Mouse (Mus musculus): Measurements from ENCODE around the gene Spon1. TPM values are rescaled to one million over a fixed set of nuclear protein-coding genes. Genes with fewer than 3 reads are reported as not detected.

Gene Spon1
- polyA plus RNA-seq, 1 experiment from 2014 or later: 79.1 TPM

DNA sequence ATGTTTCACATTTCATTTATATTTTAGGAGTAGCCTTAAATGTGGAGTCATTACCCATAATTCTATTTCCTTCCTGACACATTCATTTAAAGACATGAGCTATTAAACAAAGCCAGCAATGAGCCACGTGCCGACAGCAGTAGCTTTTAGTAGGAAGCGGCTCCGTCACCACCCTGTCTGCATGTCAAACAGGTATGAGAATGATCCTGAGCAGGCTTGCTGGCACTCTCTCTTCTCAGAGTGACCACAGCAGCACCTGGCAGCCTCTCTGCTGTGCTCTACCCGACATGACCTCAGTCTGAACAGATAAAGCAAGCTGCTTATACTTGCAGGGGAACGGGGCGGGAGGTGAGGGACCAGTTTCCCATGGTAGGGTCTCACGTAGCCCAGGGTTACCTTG is 297.7 kb downstream of the Spon1 start:
- Histone ChIP-seq H3K27me3 (ENCODE audit: control insufficient read depth, insufficient read depth, low read length) (no peaks in the 10 kb centered on the region), H3K4me2 (ENCODE audit: low read depth) (no peak overlapping the region), H3K27ac (ENCODE audit: low read depth, low read length) (no peak overlapping the region), H3K36me3 (ENCODE audit: control insufficient read depth, insufficient read depth, low read length) (no peaks in the 10 kb centered on the region), H3K4me3 (ENCODE audit: low read depth, low read length) (no peak overlapping the region), H3K4me1 (ENCODE audit: control insufficient read depth, insufficient read depth, low read length) (0 out of 2 replicates have a peak, but pooled peaks cover 4% of the 10 kb centered on the region), H3K9ac (ENCODE audit: low read length) (no peak overlapping the region; the same call in 1 of the 2 replicates), H3K9me3 (ENCODE audit: control insufficient read depth, low read length) (no peaks in the 10 kb centered on the region)
- 77% methylated on average over 8 of the region's 8 CpGs for WGBS
- DNase-seq (ENCODE audit: low spot score) (no peak), ATAC-seq (ENCODE audit: insufficient read depth, low FRiP score, low TSS enrichment) (no peak)

DNA sequence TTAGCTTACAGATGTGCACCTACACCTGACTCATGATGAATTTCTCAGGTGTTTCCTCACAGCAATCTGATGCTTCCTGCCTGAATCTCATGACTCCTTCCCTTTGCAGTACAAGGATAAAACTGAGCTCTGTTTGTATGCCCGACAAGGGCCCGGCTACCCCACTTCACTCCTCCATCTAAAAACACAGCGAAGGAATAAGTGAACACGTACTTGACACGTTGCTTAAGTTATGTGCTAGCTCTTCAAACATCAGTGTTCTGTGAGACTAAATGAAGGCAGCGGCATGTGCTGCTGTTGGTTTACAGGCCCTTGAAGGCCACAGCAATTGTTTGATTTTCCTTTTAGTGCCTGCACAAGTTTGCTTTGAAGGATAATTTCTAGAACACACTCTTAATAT is 298.2 kb downstream of the Spon1 start:
- no peaks in the 10 kb centered on the region for H3K27me3 ChIP-seq (ENCODE audit: control insufficient read depth, insufficient read depth, low read length)
- 93% methylated on average over 6 of the region's 6 CpGs for WGBS
- no peak for DNase-seq (ENCODE audit: low spot score)
- H3K36me3 ChIP-seq (ENCODE audit: control insufficient read depth, insufficient read depth, low read length): no peaks in the 10 kb centered on the region
- H3K9me3 ChIP-seq (ENCODE audit: control insufficient read depth, low read length): no peaks in the 10 kb centered on the region
- no peak overlapping the region; the same call in 1 of the 2 replicates for H3K9ac ChIP-seq (ENCODE audit: low read length)
- no peak overlapping the region for H3K4me3 ChIP-seq (ENCODE audit: low read depth, low read length)
- ATAC-seq (ENCODE audit: insufficient read depth, low FRiP score, low TSS enrichment): no peak
- H3K27ac ChIP-seq (ENCODE audit: low read depth, low read length): no peak overlapping the region
- H3K4me1 ChIP-seq (ENCODE audit: control insufficient read depth, insufficient read depth, low read length): 0 out of 2 replicates have a peak, but pooled peaks cover 4% of the 10 kb centered on the region
- H3K4me2 ChIP-seq (ENCODE audit: low read depth): no peak overlapping the region

DNA sequence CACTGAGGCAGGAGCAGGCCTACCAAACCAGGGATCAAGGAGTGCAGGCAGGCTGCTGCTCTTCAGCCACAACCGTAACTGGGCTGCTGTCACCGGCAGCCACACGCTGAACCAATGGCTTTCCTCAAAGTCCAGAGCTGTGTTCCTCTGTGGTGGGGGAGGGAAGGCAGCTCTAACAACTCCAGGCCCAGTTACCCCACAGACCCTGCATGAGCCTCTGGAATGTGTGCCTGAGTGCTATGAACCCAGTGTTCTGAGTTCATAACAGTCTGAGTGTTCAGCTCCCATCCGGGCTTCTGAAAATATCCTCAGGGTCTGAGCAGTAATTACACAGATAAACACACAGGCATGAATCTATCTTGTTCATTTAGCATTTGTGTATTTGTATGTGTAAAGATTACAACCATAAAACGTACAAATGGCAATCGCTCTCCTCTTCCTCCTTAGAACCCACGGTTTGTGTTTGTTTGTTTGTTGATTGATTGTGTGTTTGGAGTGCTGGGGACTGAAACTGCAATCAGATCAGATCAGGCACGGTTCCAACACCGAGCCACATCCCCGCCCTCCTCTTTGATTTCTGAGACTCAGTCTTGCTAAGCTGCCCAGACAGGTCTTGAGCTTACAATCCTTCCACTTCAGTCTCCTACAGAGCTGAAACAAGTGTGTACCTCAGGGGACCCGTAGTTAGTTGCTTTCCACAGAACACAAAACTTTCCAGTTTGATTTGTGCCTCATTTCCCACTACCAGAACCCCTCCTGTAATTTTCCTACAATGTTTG is 299.8 kb downstream of the Spon1 start:
- ATAC-seq (ENCODE audit: insufficient read depth, low FRiP score, low TSS enrichment) (no peak), DNase-seq (ENCODE audit: low spot score) (no peak)
- H3K9me3 ChIP-seq (ENCODE audit: control insufficient read depth, low read length): no peaks in the 10 kb centered on the region
- 0 out of 2 replicates have a peak, but pooled peaks cover 4% of the 10 kb centered on the region for H3K4me1 ChIP-seq (ENCODE audit: control insufficient read depth, insufficient read depth, low read length)
- no peaks in the 10 kb centered on the region for H3K27me3 ChIP-seq (ENCODE audit: control insufficient read depth, insufficient read depth, low read length)
- no peak overlapping the region for H3K4me2 ChIP-seq (ENCODE audit: low read depth)
- H3K4me3 ChIP-seq (ENCODE audit: low read depth, low read length): no peak overlapping the region
- no peak overlapping the region for H3K27ac ChIP-seq (ENCODE audit: low read depth, low read length)
- no peak overlapping the region for H3K9ac ChIP-seq (ENCODE audit: low read length)
- WGBS: 31% methylated on average over 11 of the region's 11 CpGs
- no peaks in the 10 kb centered on the region for H3K36me3 ChIP-seq (ENCODE audit: control insufficient read depth, insufficient read depth, low read length)

DNA sequence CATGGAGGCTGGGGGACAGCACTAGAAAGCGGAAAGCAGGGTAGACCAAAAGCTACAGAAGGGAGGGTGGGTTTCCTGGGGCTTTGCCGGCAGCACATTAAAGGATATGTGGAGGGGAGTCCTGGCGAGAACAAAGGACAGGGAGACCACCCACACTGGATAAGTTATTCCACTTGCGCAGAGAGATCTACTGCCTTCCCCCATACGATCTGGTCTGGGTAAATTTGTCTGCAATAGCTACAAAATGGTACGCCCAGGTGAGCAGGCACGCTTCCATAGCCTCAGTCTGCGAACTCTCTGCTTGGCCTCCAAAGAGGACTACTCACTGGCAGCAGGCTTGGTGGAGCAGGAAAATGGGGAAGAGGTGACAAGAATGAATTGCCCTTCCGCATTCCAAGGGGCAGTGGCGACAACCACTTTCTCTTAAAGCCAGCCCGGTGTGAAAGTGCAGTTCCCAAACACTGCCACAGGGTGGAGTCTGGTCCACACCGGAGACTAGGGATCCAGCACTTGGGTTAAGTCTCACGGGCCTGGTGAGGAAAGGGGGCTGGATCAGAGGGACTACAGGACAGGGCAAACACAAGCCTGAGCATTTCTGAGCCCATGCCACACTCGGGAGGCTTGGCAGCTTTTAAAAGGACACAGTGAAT is 300.9 kb downstream of the Spon1 start:
- 1% methylated on average over 14 of the region's 14 CpGs for WGBS
- H3K27ac ChIP-seq (ENCODE audit: low read depth, low read length): no peak overlapping the region
- ATAC-seq (ENCODE audit: insufficient read depth, low FRiP score, low TSS enrichment) (peak; percentile 82), DNase-seq (ENCODE audit: low spot score) (peak; percentile 90)
- H3K27me3 ChIP-seq (ENCODE audit: control insufficient read depth, insufficient read depth, low read length): no peaks in the 10 kb centered on the region
- H3K4me2 ChIP-seq (ENCODE audit: low read depth): peak overlapping the region; percentile 38
- H3K36me3 ChIP-seq (ENCODE audit: control insufficient read depth, insufficient read depth, low read length): no peaks in the 10 kb centered on the region
- H3K9me3 ChIP-seq (ENCODE audit: control insufficient read depth, low read length): no peaks in the 10 kb centered on the region
- peak overlapping the region; percentile 22; the same call in 1 of the 2 replicates for H3K4me3 ChIP-seq (ENCODE audit: low read depth, low read length)
- H3K4me1 ChIP-seq (ENCODE audit: control insufficient read depth, insufficient read depth, low read length): peaks cover 8% of the 10 kb centered on the region
- no peak overlapping the region for H3K9ac ChIP-seq (ENCODE audit: low read length)

DNA sequence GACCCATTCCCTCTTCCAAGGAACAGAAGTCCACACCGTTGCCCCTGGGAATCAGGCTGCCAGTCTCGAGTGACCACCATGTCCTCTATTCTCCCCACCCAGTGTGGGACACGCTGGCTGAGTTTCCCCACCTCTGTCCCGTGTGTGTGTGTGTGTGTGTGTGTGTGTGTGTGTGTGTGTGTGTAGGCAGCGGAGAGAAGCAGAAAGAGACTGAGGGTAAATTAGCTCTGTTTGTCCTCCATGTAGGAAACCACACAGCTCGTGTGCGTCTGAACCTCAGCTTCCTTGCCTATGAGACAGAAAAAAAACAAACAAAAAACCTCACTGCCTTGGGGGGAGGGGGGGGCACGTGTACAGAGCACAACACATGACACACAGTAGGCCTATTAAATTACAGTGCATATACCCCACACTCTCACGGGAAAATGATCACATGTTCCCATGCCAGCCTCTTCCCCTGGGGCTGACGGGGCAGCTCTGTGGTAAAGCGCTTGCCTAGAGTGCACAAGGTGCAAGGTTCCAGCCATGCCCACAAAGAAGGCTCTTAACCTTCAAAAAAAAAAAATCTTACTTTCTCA is 303.2 kb downstream of the Spon1 start:
- no peaks in the 10 kb centered on the region for H3K27me3 ChIP-seq (ENCODE audit: control insufficient read depth, insufficient read depth, low read length)
- H3K36me3 ChIP-seq (ENCODE audit: control insufficient read depth, insufficient read depth, low read length): no peaks in the 10 kb centered on the region
- peaks cover 11% of the 10 kb centered on the region for H3K4me1 ChIP-seq (ENCODE audit: control insufficient read depth, insufficient read depth, low read length)
- ATAC-seq (ENCODE audit: insufficient read depth, low FRiP score, low TSS enrichment) (no peak), DNase-seq (ENCODE audit: low spot score) (no peak)
- H3K4me2 ChIP-seq (ENCODE audit: low read depth): no peak overlapping the region
- H3K4me3 ChIP-seq (ENCODE audit: low read depth, low read length): no peak overlapping the region
- H3K9ac ChIP-seq (ENCODE audit: low read length): no peak overlapping the region
- 81% methylated on average over 11 of the region's 11 CpGs for WGBS
- no peaks in the 10 kb centered on the region for H3K9me3 ChIP-seq (ENCODE audit: control insufficient read depth, low read length)
- no peak overlapping the region for H3K27ac ChIP-seq (ENCODE audit: low read depth, low read length)

DNA sequence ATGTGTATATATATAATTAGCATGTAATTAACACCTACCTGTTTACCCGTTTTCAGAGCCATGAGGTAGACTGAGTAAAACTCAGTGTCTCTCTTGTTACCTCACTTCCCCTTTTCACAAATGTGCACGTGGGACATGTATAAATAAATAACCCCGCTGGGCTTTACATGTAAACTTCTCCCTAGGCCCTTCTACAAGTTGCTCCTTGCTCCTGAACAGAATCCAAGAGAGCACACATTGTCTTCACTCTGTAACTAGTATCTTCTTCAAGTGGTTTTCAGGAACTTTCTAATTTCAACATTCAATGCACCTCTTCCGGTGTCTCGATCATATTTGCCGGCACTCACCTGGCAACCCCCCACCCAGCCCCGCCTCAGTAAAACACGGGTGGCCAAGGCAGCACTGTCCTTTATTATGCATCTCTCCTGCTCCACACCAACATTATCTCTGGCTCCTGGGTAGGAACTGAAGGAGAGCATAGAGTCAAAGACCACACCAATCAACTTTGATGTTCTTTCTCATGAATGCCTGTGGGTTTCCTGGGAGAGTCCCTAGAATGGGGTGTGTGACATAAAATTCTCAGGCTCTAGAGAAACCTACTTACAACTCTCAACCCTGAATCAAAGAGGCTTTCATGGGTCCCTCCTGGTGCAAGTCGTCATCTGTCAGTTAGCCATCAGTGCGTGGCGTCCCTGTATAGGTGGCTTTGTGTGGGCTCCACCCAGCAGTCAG is 304.1 kb downstream of the Spon1 start:
- Histone ChIP-seq H3K4me3 (ENCODE audit: low read depth, low read length) (no peak overlapping the region), H3K27ac (ENCODE audit: low read depth, low read length) (no peak overlapping the region), H3K4me2 (ENCODE audit: low read depth) (no peak overlapping the region), H3K27me3 (ENCODE audit: control insufficient read depth, insufficient read depth, low read length) (no peaks in the 10 kb centered on the region), H3K4me1 (ENCODE audit: control insufficient read depth, insufficient read depth, low read length) (peaks cover 11% of the 10 kb centered on the region), H3K36me3 (ENCODE audit: control insufficient read depth, insufficient read depth, low read length) (no peaks in the 10 kb centered on the region), H3K9ac (ENCODE audit: low read length) (no peak overlapping the region), H3K9me3 (ENCODE audit: control insufficient read depth, low read length) (no peaks in the 10 kb centered on the region)
- DNase-seq (ENCODE audit: low spot score): no peak
- WGBS: 82% methylated on average over 11 of the region's 11 CpGs
- ATAC-seq (ENCODE audit: insufficient read depth, low FRiP score, low TSS enrichment): no peak

DNA sequence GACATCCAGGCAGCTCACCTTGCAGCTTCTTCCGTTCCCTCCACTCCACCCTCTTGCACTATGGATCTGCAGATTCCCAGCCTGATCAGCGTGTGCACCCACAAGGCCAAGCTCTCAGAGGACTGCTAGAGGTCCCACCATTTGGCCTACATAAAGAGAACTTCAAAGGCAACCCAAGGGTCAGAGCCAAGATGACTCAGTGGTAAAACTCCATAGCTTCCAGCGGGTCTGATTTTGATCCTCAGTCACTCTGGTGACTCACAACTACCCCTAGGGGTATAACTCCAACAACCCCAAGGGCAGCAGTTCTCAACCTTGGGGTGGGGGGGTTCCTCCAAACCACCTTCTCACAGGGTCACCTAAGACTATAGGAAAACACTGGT is 304.7 kb downstream of the Spon1 start:
- Histone ChIP-seq H3K27me3 (ENCODE audit: control insufficient read depth, insufficient read depth, low read length) (no peaks in the 10 kb centered on the region), H3K36me3 (ENCODE audit: control insufficient read depth, insufficient read depth, low read length) (no peaks in the 10 kb centered on the region), H3K4me2 (ENCODE audit: low read depth) (no peak overlapping the region), H3K4me3 (ENCODE audit: low read depth, low read length) (no peak overlapping the region), H3K4me1 (ENCODE audit: control insufficient read depth, insufficient read depth, low read length) (peaks cover 11% of the 10 kb centered on the region), H3K9me3 (ENCODE audit: control insufficient read depth, low read length) (no peaks in the 10 kb centered on the region), H3K27ac (ENCODE audit: low read depth, low read length) (no peak overlapping the region), H3K9ac (ENCODE audit: low read length) (no peak overlapping the region)
- WGBS: 57% methylated on average over 3 of the region's 3 CpGs
- ATAC-seq (ENCODE audit: insufficient read depth, low FRiP score, low TSS enrichment) (no peak), DNase-seq (ENCODE audit: low spot score) (no peak)

DNA sequence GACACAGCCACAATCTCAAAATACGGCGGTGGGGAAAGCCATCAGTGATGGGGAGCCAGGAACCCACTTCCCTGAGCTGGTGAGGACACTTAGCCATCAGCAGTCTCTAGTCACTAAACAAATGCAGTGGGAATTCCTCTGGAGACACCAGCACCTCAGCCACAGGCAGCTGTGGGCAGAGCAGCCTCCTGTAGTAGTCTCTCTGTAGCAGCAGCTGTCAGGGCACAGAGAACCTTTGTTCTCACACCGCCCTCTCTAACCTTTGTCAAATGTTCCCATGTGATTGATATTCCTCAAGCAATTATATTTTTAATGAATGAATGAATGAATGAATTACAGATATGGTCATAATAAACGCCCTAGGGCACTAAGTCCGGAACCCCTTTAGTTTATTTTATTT is 305.6 kb downstream of the Spon1 start:
- ATAC-seq (ENCODE audit: insufficient read depth, low FRiP score, low TSS enrichment) (no peak), DNase-seq (ENCODE audit: low spot score) (no peak)
- no peaks in the 10 kb centered on the region for H3K36me3 ChIP-seq (ENCODE audit: control insufficient read depth, insufficient read depth, low read length)
- no peak overlapping the region for H3K4me2 ChIP-seq (ENCODE audit: low read depth)
- H3K27me3 ChIP-seq (ENCODE audit: control insufficient read depth, insufficient read depth, low read length): no peaks in the 10 kb centered on the region
- H3K9me3 ChIP-seq (ENCODE audit: control insufficient read depth, low read length): no peaks in the 10 kb centered on the region
- whole genome bisulfite sequencing: 67% methylated on average over 5 of the region's 5 CpGs
- H3K9ac ChIP-seq (ENCODE audit: low read length): no peak overlapping the region; the same call in 1 of the 2 replicates
- H3K4me3 ChIP-seq (ENCODE audit: low read depth, low read length): no peak overlapping the region
- peaks cover 10% of the 10 kb centered on the region for H3K4me1 ChIP-seq (ENCODE audit: control insufficient read depth, insufficient read depth, low read length)
- H3K27ac ChIP-seq (ENCODE audit: low read depth, low read length): no peak overlapping the region

Data from neural tube, embryonic 11.5 days (tissue).